Mouse (Mus musculus) T-helper 17 cell (primary cell): ENCODE results near the gene Pilrb1.

ENCODE experiments used
- in situ Hi-C, 2 experiments: fragments of 300-600 bp; cut with MboI, MseI; formaldehyde crosslinking; loops; 1 replicate in 1 of 2; 2 replicates in 1 of 2; pipeline ENCODE4 v1.15.1; 2025; ENCODE audit warnings: high pct_unique_total_duplicates in 2 of 2

Gene Pilrb1

GRCm38 (mm10) chr5:137830238-137830637 lies 27.7 kb downstream of the Pilrb1 start:
- in situ Hi-C loops = no loop called here

- in situ Hi-C loops = no loop called here
Measured at GRCm38 (mm10) chr5:137828694-137829093, 29.2 kb downstream of the Pilrb1 start.

- in situ Hi-C loops = no loop called here
Measured at GRCm38 (mm10) chr5:137826421-137826820, 31.5 kb downstream of the Pilrb1 start.

GRCm38 (mm10) chr5:137825971-137826370 lies 31.9 kb downstream of the Pilrb1 start:
- in situ Hi-C loops = no loop called here

- in situ Hi-C loops = no loop called here
Measured at GRCm38 (mm10) chr5:137825030-137825429, 32.9 kb downstream of the Pilrb1 start.

GRCm38 (mm10) chr5:137823455-137824045 lies 34.4 kb downstream of the Pilrb1 start:
- in situ Hi-C loops = no loop called here

- in situ Hi-C loops = no loop called here
Measured at GRCm38 (mm10) chr5:137822602-137823001, 35.3 kb downstream of the Pilrb1 start.

- in situ Hi-C loops = no loop called here
Measured at GRCm38 (mm10) chr5:137822126-137822525, 35.8 kb downstream of the Pilrb1 start.

GRCm38 (mm10) chr5:137817466-137818222 lies 40.3 kb downstream of the Pilrb1 start:
- in situ Hi-C loops = no loop called here

GRCm38 (mm10) chr5:137808316-137808715 lies 49.6 kb downstream of the Pilrb1 start:
- in situ Hi-C loops = loop anchor here in 1 of 2 experiments (5.0 kb wide), 1 partner anchor 69 kb away; no protein-coding TSS in a partner anchor

- in situ Hi-C loops = loop anchor here in 1 of 2 experiments (5.0 kb wide), 1 partner anchor 71 kb away; no protein-coding TSS in a partner anchor
Measured at GRCm38 (mm10) chr5:137806158-137806557, 51.7 kb downstream of the Pilrb1 start.
